Mouse (Mus musculus): ENCODE data around the gene Cryz. TPM values are rescaled to one million over a fixed set of nuclear protein-coding genes. Genes with fewer than 3 reads are reported as not detected.

The Cryz gene
- polyA plus RNA-seq, 1 experiment from 2014 or later = 23.9 TPM

- Histone ChIP-seq H3K4me1 (peaks cover 20% of the 10 kb centered on the region), H3K4me3 (no peak overlapping the region), H3K27ac (replicated peaks) (no peak overlapping the region), H3K36me3 (replicated peaks) (no peaks in the 10 kb centered on the region), H3K9me3 (no peaks in the 10 kb centered on the region), H3K27me3 (replicated peaks; ENCODE audit: low read depth, poor library complexity, severe bottlenecking) (peaks cover 14% of the 10 kb centered on the region)
- 79% methylated on average over 5 of the region's 5 CpGs for WGBS
- DNase-seq (ENCODE audit: low spot score) = no peak
Measured at GRCm38 (mm10) chr3:154655711-154656110, 59.2 kb downstream of the Cryz start.

- H3K27ac ChIP-seq (replicated peaks) = no peak within 1 kb of the TSS
- H3K4me1 ChIP-seq = peaks cover 11% of the 10 kb centered on the region
- H3K36me3 ChIP-seq (replicated peaks) = no peaks in the 10 kb centered on the region
- peak within 1 kb of the TSS; percentile 56 for H3K4me3 ChIP-seq
- H3K27me3 ChIP-seq (replicated peaks; ENCODE audit: low read depth, poor library complexity, severe bottlenecking) = peaks cover 53% of the 10 kb centered on the region
- no peaks in the 10 kb centered on the region for H3K9me3 ChIP-seq
- no peak for DNase-seq (ENCODE audit: low spot score)
- WGBS = 31% methylated on average over 7 of the region's 7 CpGs
Measured at GRCm38 (mm10) chr3:154663545-154663944, 67.0 kb downstream of the Cryz start, which contains the start of gene Erich3. Gene Erich3, plus strand, starts transcription at chr3:154663859.

- 3% methylated on average over 26 of the region's 27 CpGs for WGBS
- Histone ChIP-seq H3K9me3 (no peaks in the 10 kb centered on the region), H3K27ac (replicated peaks) (no peak overlapping the region), H3K4me3 (peak overlapping the region; percentile 56), H3K27me3 (replicated peaks; ENCODE audit: low read depth, poor library complexity, severe bottlenecking) (peaks cover 53% of the 10 kb centered on the region), H3K4me1 (peaks cover 11% of the 10 kb centered on the region), H3K36me3 (replicated peaks) (no peaks in the 10 kb centered on the region)
- DNase-seq (ENCODE audit: low spot score) = peak; percentile 51
Measured at GRCm38 (mm10) chr3:154663976-154664581, 67.6 kb downstream of the Cryz start.

- H3K27ac ChIP-seq (replicated peaks) = no peak overlapping the region
Measured at GRCm38 (mm10) chr3:154664636-154665035, 68.1 kb downstream of the Cryz start.

GRCm38 (mm10) chr3:154668485-154668884 is 72.0 kb downstream of the Cryz start:
- H3K27me3 ChIP-seq (replicated peaks; ENCODE audit: low read depth, poor library complexity, severe bottlenecking) = peaks cover 29% of the 10 kb centered on the region
- no peak overlapping the region for H3K27ac ChIP-seq (replicated peaks)
- no peaks in the 10 kb centered on the region for H3K9me3 ChIP-seq
- H3K4me3 ChIP-seq = no peak overlapping the region
- peaks cover 12% of the 10 kb centered on the region for H3K4me1 ChIP-seq
- 90% methylated on average over 3 of the region's 3 CpGs for WGBS
- no peaks in the 10 kb centered on the region for H3K36me3 ChIP-seq (replicated peaks)
- no peak for DNase-seq (ENCODE audit: low spot score)

More at GRCm38 (mm10) chr3:154664636-154665035, 68.1 kb downstream of the Cryz start:
- Histone ChIP-seq H3K36me3 (replicated peaks) (no peaks in the 10 kb centered on the region), H3K4me3 (peak overlapping the region; percentile 56), H3K9me3 (no peaks in the 10 kb centered on the region), H3K27me3 (replicated peaks; ENCODE audit: low read depth, poor library complexity, severe bottlenecking) (peaks cover 53% of the 10 kb centered on the region), H3K4me1 (peaks cover 11% of the 10 kb centered on the region)
- WGBS = 35% methylated on average over 4 of the region's 4 CpGs
- DNase-seq (ENCODE audit: low spot score) = no peak

- Histone ChIP-seq H3K4me1 (0 out of 2 replicates have a peak, but pooled peaks cover 3% of the 10 kb centered on the region), H3K9me3 (no peaks in the 10 kb centered on the region), H3K36me3 (replicated peaks) (no peaks in the 10 kb centered on the region), H3K27ac (replicated peaks) (no peak overlapping the region), H3K27me3 (replicated peaks; ENCODE audit: low read depth, poor library complexity, severe bottlenecking) (peaks cover 8% of the 10 kb centered on the region), H3K4me3 (no peak overlapping the region)
- DNase-seq (ENCODE audit: low spot score) = no peak
- WGBS = 88% methylated on average over 6 of the region's 6 CpGs
Measured at GRCm38 (mm10) chr3:154670584-154670983, 74.1 kb downstream of the Cryz start.

- WGBS = 74% methylated on average over 5 of the region's 5 CpGs
- DNase-seq (ENCODE audit: low spot score) = no peak
Measured at GRCm38 (mm10) chr3:154671013-154671412, 74.5 kb downstream of the Cryz start.

More at GRCm38 (mm10) chr3:154671013-154671412, 74.5 kb downstream of the Cryz start:
- Histone ChIP-seq H3K27ac (replicated peaks) (no peak overlapping the region), H3K9me3 (no peaks in the 10 kb centered on the region), H3K36me3 (replicated peaks) (no peaks in the 10 kb centered on the region), H3K4me1 (0 out of 2 replicates have a peak, but pooled peaks cover 3% of the 10 kb centered on the region), H3K27me3 (replicated peaks; ENCODE audit: low read depth, poor library complexity, severe bottlenecking) (peaks cover 3% of the 10 kb centered on the region), H3K4me3 (no peak overlapping the region)

Other genes starting within 250 kb of the Cryz start
- 20.9 and 23.4 TPM in 2 replicates for gene Tyw3, start 393 bp downstream of the Cryz start, polyA plus RNA-seq (2016; fragmentation: Nextera tagmentation; extraction: Ambion mirVana)
- 0.19 and 0.36 TPM in 2 replicates for gene Erich3, start 67.1 kb downstream of the Cryz start, polyA plus RNA-seq (2016; fragmentation: Nextera tagmentation; extraction: Ambion mirVana)

Data from embryonic facial prominence, embryonic 10.5 days (tissue).